Mouse (Mus musculus) MEL (cell line): ENCODE measurements around the gene Rapgef2. TPM values are rescaled to one million over a fixed set of nuclear protein-coding genes. Genes with fewer than 3 reads are reported as not detected.

Experiments
- DNase-seq: peaks from one replicate; pipeline ENCODE4 v3.0.0; 2011; ENCODE audit warnings: low read depth, low spot score
- H3K27ac ChIP-seq: 2 replicates; pipeline ENCODE4 v1.5.1; 2012; ENCODE audit warnings: low read depth, mild to moderate bottlenecking, control low read depth, low read length, moderate library complexity; ENCODE audit not compliant: control insufficient read depth
- H3K27me3 ChIP-seq, 2 experiments: fragments of 150-350 bp in 1 of 2; sonication (generic) in 1 of 2; 2 replicates each; pipeline ENCODE4 v1.6.1; 2012; ENCODE audit warnings: low read length in 2 of 2, mild to moderate bottlenecking in 2 of 2, improper control_type of control experiment in 1 of 2, moderate library complexity in 1 of 2; ENCODE audit not compliant: insufficient read depth in 2 of 2, control insufficient read depth in 1 of 2
- H3K36me3 ChIP-seq, 2 experiments: 2 replicates each; pipeline ENCODE4 v1.6.1; 2012 to 2014; ENCODE audit warnings: low read length in 2 of 2, improper control_type of control experiment in 1 of 2, inconsistent platforms in 1 of 2, mild to moderate bottlenecking in 1 of 2; ENCODE audit not compliant: insufficient read depth in 2 of 2, control insufficient read depth in 1 of 2
- H3K4me1 ChIP-seq, 2 experiments: fragments of 150-350 bp in 1 of 2; sonication (generic) in 1 of 2; 2 replicates each; pipeline ENCODE4 v1.6.1; 2012; ENCODE audit warnings: low read length in 2 of 2, improper control_type of control experiment in 1 of 2, mild to moderate bottlenecking in 1 of 2; ENCODE audit not compliant: insufficient read depth in 2 of 2, control insufficient read depth in 1 of 2
- H3K4me3 ChIP-seq, 2 experiments: fragments of 150-350 bp in 1 of 2; sonication (generic) in 1 of 2; 2 replicates each; pipeline ENCODE4 v1.5.1; 2012; ENCODE audit warnings: low read depth in 2 of 2, low read length in 2 of 2, mild to moderate bottlenecking in 2 of 2, moderate library complexity in 2 of 2, control low read depth in 1 of 2, improper control_type of control experiment in 1 of 2; ENCODE audit not compliant: control insufficient read depth in 1 of 2, insufficient read depth in 1 of 2
- H3K79me2 ChIP-seq: 2 replicates; pipeline ENCODE4 v1.6.1; 2012; ENCODE audit warnings: mild to moderate bottlenecking, low read length, moderate library complexity; ENCODE audit not compliant: control insufficient read depth, poor library complexity, insufficient read depth
- H3K9ac ChIP-seq: 2 replicates; pipeline ENCODE4 v1.6.1; 2012; ENCODE audit warnings: low read depth, mild to moderate bottlenecking, control low read depth, low read length, moderate library complexity; ENCODE audit not compliant: control insufficient read depth, poor library complexity, severe bottlenecking
- H3K9me3 ChIP-seq: fragments of 150-350 bp; sonication (generic); replicated peaks from 2 replicates; pipeline ENCODE4 v1.6.1; 2012; ENCODE audit warnings: mild to moderate bottlenecking, low read length, improper control_type of control experiment, moderate library complexity; ENCODE audit not compliant: insufficient read depth
- BHLHE40 ChIP-seq: IDR thresholded peaks from 2 replicates; pipeline ENCODE4 v1.6.1; 2012; ENCODE audit warnings: low read depth, mild to moderate bottlenecking, inconsistent platforms, low read length, improper control_type of control experiment, borderline replicate concordance
- CHD1 ChIP-seq: IDR thresholded peaks from 2 replicates; pipeline ENCODE4 v1.6.1; 2012; ENCODE audit warnings: low read depth, mild to moderate bottlenecking, inconsistent platforms, low read length, improper control_type of control experiment
- CHD2 ChIP-seq: IDR thresholded peaks from 2 replicates; pipeline ENCODE4 v1.6.1; 2011; ENCODE audit warnings: low read length, improper control_type of control experiment
- CTCF ChIP-seq, 3 experiments: IDR thresholded peaks in 2 of 3; conservative IDR thresholded peaks in 1 of 3; 2 replicates each; pipeline ENCODE4 v1.5.1; 2011 to 2012; ENCODE audit warnings: low read length in 3 of 3, low read depth in 2 of 3, mild to moderate bottlenecking in 2 of 3, improper control_type of control experiment in 1 of 3, inconsistent platforms in 1 of 3, mixed read lengths in 1 of 3, moderate library complexity in 1 of 3; ENCODE audit not compliant: control insufficient read depth in 1 of 3, insufficient read depth in 1 of 3, poor library complexity in 1 of 3, severe bottlenecking in 1 of 3
- ELF1 ChIP-seq: IDR thresholded peaks from 2 replicates; pipeline ENCODE4 v1.6.1; 2014; ENCODE audit warnings: low read depth, mild to moderate bottlenecking, inconsistent platforms, low read length, improper control_type of control experiment, moderate library complexity
- ETS1 ChIP-seq: IDR thresholded peaks from 2 replicates; pipeline ENCODE4 v1.6.1; 2012; ENCODE audit warnings: low read depth, mild to moderate bottlenecking, inconsistent platforms, low read length, improper control_type of control experiment, moderate library complexity
- GATA1 ChIP-seq: IDR thresholded peaks from 2 replicates; pipeline ENCODE4 v1.6.1; 2011; ENCODE audit warnings: low read depth, low read length, improper control_type of control experiment
- JUND ChIP-seq: IDR thresholded peaks from 2 replicates; pipeline ENCODE4 v1.6.1; 2011; ENCODE audit warnings: low read depth, mild to moderate bottlenecking, improper control_type of control experiment, low read length
- KAT2A ChIP-seq: conservative IDR thresholded peaks from 2 replicates; pipeline ENCODE4 v1.6.1; 2012; ENCODE audit warnings: low read depth, low read length, improper control_type of control experiment, inconsistent platforms
- MAFK ChIP-seq: IDR thresholded peaks from 2 replicates; pipeline ENCODE4 v1.6.1; 2011; ENCODE audit warnings: low read depth, mild to moderate bottlenecking, low read length, improper control_type of control experiment, borderline replicate concordance
- MAX ChIP-seq: IDR thresholded peaks from 2 replicates; pipeline ENCODE4 v1.6.1; 2011; ENCODE audit warnings: low read length, improper control_type of control experiment
- MEF2A ChIP-seq: IDR thresholded peaks from 2 replicates; pipeline ENCODE4 v1.6.1; 2014; ENCODE audit warnings: low read depth, mild to moderate bottlenecking, inconsistent platforms, low read length, improper control_type of control experiment; ENCODE audit not compliant: poor library complexity, insufficient replicate concordance, severe bottlenecking; ENCODE audit errors: extremely low read depth
- MXI1 ChIP-seq: IDR thresholded peaks from 2 replicates; pipeline ENCODE4 v1.6.1; 2011; ENCODE audit warnings: mild to moderate bottlenecking, low read depth, low read length, improper control_type of control experiment
- MYC ChIP-seq: IDR thresholded peaks from 2 replicates; pipeline ENCODE4 v1.6.1; 2011; ENCODE audit warnings: low read depth, mild to moderate bottlenecking, low read length, improper control_type of control experiment, moderate library complexity
- NELFE ChIP-seq: IDR thresholded peaks from 2 replicates; pipeline ENCODE4 v1.6.1; 2011; ENCODE audit warnings: low read depth, low read length, improper control_type of control experiment
- POLR2A ChIP-seq, 2 experiments: IDR thresholded peaks; 2 replicates each; pipeline ENCODE4 v1.6.1; 2011 to 2012; ENCODE audit warnings: low read length in 2 of 2, mild to moderate bottlenecking in 2 of 2, control low read depth in 1 of 2, improper control_type of control experiment in 1 of 2, low read depth in 1 of 2, moderate library complexity in 1 of 2; ENCODE audit not compliant: control insufficient read depth in 1 of 2, insufficient read depth in 1 of 2, poor library complexity in 1 of 2
- POLR2AphosphoS2 ChIP-seq: IDR thresholded peaks from 2 replicates; pipeline ENCODE4 v1.6.1; 2011; ENCODE audit warnings: low read length, improper control_type of control experiment
- RAD21 ChIP-seq: IDR thresholded peaks from 2 replicates; pipeline ENCODE4 v1.6.1; 2011; ENCODE audit warnings: mild to moderate bottlenecking, low read depth, low read length, improper control_type of control experiment
- RCOR1 ChIP-seq: IDR thresholded peaks from 2 replicates; pipeline ENCODE4 v1.6.1; 2012; ENCODE audit warnings: low read depth, mild to moderate bottlenecking, inconsistent platforms, low read length, improper control_type of control experiment
- TAL1 ChIP-seq: IDR thresholded peaks from 2 replicates; pipeline ENCODE4 v1.6.1; 2012; ENCODE audit warnings: mild to moderate bottlenecking, inconsistent platforms, low read length, moderate library complexity, mixed read lengths
- USF2 ChIP-seq, 2 experiments: IDR thresholded peaks; 2 replicates each; pipeline ENCODE4 v1.6.1; 2011 to 2012; ENCODE audit warnings: improper control_type of control experiment in 2 of 2, low read length in 2 of 2, borderline replicate concordance in 1 of 2, inconsistent platforms in 1 of 2, low read depth in 1 of 2, mild to moderate bottlenecking in 1 of 2; ENCODE audit not compliant: insufficient read depth in 1 of 2
- ZC3H11A ChIP-seq: IDR thresholded peaks from 2 replicates; pipeline ENCODE4 v1.6.1; 2012; ENCODE audit warnings: low read depth, mild to moderate bottlenecking, inconsistent platforms, low read length, improper control_type of control experiment
- ZMIZ1 ChIP-seq: IDR thresholded peaks from 2 replicates; pipeline ENCODE4 v1.6.1; 2012; ENCODE audit warnings: low read depth, mild to moderate bottlenecking, inconsistent platforms, low read length, improper control_type of control experiment, moderate library complexity
- ZNF384 ChIP-seq: IDR thresholded peaks from 2 replicates; pipeline ENCODE4 v1.6.1; 2012; ENCODE audit warnings: low read depth, mild to moderate bottlenecking, inconsistent platforms, low read length, improper control_type of control experiment
- polyA plus RNA-seq, 2 experiments: library from polyadenylated mRNA; stranded (reverse) in 1 of 2; unstranded in 1 of 2; fragments of >175 nt in 1 of 2; fragments of >200 nt in 1 of 2; gene quantifications; 2 replicates each; pipeline versions ENCODE4 v1.2.1 to v1.2.4; 2012; ENCODE audit warnings: low replicate concordance in 2 of 2, low read depth in 1 of 2; ENCODE audit not compliant: insufficient read length in 2 of 2, insufficient read depth in 1 of 2, missing spikeins in 1 of 2
- total RNA-seq: library from RNA; depleted of rRNA; stranded (reverse); fragments of 300-350 nt; gene quantifications from 2 replicates; pipeline ENCODE4 v1.2.3, GENCODE M21; 2012

Gene Rapgef2
- total and polyA plus RNA-seq, 3 experiments: 4.2 to 4.6 TPM; not detected in 1

- Histone ChIP-seq H3K27me3 (peaks cover 0 to 11% of the 10 kb centered on the region in 2 experiments; a peak in 3 of 4 replicates), H3K9ac (no peak overlapping the region), H3K9me3 (no peaks in the 10 kb centered on the region), H3K27ac (no peak overlapping the region), H3K79me2 (no peaks in the 10 kb centered on the region), H3K4me1 (peaks cover 0 to 4% of the 10 kb centered on the region in 2 experiments; a peak in 1 of 4 replicates), H3K4me3 (no peak overlapping the region), H3K36me3 (no peaks in the 10 kb centered on the region)
- DNase-seq: no peak
- TF ChIP-seq USF2 (IDR thresholded peaks at IDR 0.05; ENCODE audit: borderline replicate concordance in 1 of 2, insufficient read depth in 1 of 2, low read depth in 1 of 2, low read length in 2 of 2): no peak
- TF ChIP-seq JUND: no peak
- no peak for TF ChIP-seq MXI1
- TF ChIP-seq POLR2A (IDR thresholded peaks at IDR 0.05; ENCODE audit: control insufficient read depth in 1 of 2, insufficient read depth in 1 of 2, low read depth in 1 of 2, low read length in 2 of 2, poor library complexity in 1 of 2): no peak
- TF ChIP-seq POLR2AphosphoS2: no peak
- TF ChIP-seq RCOR1: no peak
- no peak for TF ChIP-seq RAD21
- no peak for TF ChIP-seq CHD1
- TF ChIP-seq BHLHE40: no peak
- TF ChIP-seq, all 39 proteins: peak for 0
These were observed 38.6 kb upstream of the Rapgef2 start for GRCm38 (mm10) chr3:79324697-79325526.

GRCm38 (mm10) chr3:79314006-79314698 lies 27.8 kb upstream of the Rapgef2 start:
- H3K4me3 ChIP-seq: no peak overlapping the region
- H3K9ac ChIP-seq: no peak overlapping the region
- H3K36me3 ChIP-seq: no peaks in the 10 kb centered on the region
- H3K79me2 ChIP-seq: no peaks in the 10 kb centered on the region
- H3K27ac ChIP-seq: no peak overlapping the region
- TF ChIP-seq ZNF384 (no peak), ZMIZ1 (no peak), MYC (no peak), ELF1 (no peak), ETS1 (no peak), MEF2A (no peak), NELFE (no peak), TAL1 (no peak), CHD2 (no peak), CTCF (IDR thresholded peaks at IDR 0.05 in 2 of 3, conservative IDR thresholded peaks at IDR 0.05 in 1 of 3; ENCODE audit: control insufficient read depth in 1 of 3, insufficient read depth in 1 of 3, low read depth in 2 of 3, low read length in 3 of 3, poor library complexity in 1 of 3, severe bottlenecking in 1 of 3) (no peak), MXI1 (no peak), MAX (no peak), KAT2A (no peak), GATA1 (no peak), POLR2A (IDR thresholded peaks at IDR 0.05; ENCODE audit: control insufficient read depth in 1 of 2, insufficient read depth in 1 of 2, low read depth in 1 of 2, low read length in 2 of 2, poor library complexity in 1 of 2) (no peak), ZC3H11A (no peak), MAFK (no peak)
- no peaks in the 10 kb centered on the region for H3K9me3 ChIP-seq
- no peaks in the 10 kb centered on the region for H3K4me1 ChIP-seq
- no peaks in the 10 kb centered on the region; a peak in 2 of 4 replicates for H3K27me3 ChIP-seq
- DNase-seq: no peak
